Mouse (Mus musculus) C2C12 (cell line): ENCODE results near the gene Gm20388.

Experiments
- CEBPB ChIP-seq: IDR thresholded peaks from one replicate; pipeline ENCODE4 v1.6.1; 2011; ENCODE audit warnings: low read depth, mild to moderate bottlenecking, control low read depth, moderate library complexity
- CTCF ChIP-seq: IDR thresholded peaks from one replicate; pipeline ENCODE4 v1.5.1; 2011; ENCODE audit not compliant: control insufficient read depth, insufficient read depth, insufficient read length
- MAX ChIP-seq: IDR thresholded peaks from one replicate; pipeline ENCODE4 v1.6.1; 2011; ENCODE audit warnings: mild to moderate bottlenecking, control low read depth
- USF1 ChIP-seq: IDR thresholded peaks from one replicate; pipeline ENCODE4 v1.6.1; 2011; ENCODE audit warnings: low read depth, mild to moderate bottlenecking, control low read depth, moderate library complexity

DNA sequence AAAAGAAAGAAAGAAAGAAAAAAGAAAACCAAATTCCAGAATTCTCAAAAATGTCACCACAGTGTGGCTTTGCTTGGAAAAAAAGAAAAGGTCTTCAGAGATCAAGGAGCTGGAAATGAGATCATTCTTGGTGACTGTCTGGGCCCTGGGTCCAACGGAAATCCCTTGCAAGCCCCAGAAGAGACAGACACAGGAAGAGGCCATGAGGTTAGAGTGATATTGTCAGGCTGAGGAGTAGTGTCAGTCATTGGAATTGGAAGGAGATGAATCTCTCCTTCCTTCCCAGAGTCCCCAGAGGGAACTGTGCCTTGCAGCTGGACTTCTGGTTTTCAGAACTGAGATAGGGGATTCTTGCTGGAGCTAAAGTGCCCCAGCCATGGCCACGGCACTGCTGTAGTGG lies 788.9 kb downstream of the Gm20388 start:
- no peak for TF ChIP-seq USF1
- TF ChIP-seq CTCF: no peak
- TF ChIP-seq MAX: no peak
- TF ChIP-seq CEBPB: no peak
